Mouse (Mus musculus) cerebellum, adult 11 months (tissue): Measurements from ENCODE around the gene Racgap1.

Experiments
- DNase-seq: peaks from one replicate; pipeline ENCODE4 v3.0.0; 2022

Gene Racgap1

GRCm38 (mm10) chr15:99614753-99615152 lies 36.7 kb downstream of the Racgap1 start:
- no peak for DNase-seq

GRCm38 (mm10) chr15:99614273-99614672 lies 37.2 kb downstream of the Racgap1 start:
- DNase-seq: peak; percentile 14

DNA sequence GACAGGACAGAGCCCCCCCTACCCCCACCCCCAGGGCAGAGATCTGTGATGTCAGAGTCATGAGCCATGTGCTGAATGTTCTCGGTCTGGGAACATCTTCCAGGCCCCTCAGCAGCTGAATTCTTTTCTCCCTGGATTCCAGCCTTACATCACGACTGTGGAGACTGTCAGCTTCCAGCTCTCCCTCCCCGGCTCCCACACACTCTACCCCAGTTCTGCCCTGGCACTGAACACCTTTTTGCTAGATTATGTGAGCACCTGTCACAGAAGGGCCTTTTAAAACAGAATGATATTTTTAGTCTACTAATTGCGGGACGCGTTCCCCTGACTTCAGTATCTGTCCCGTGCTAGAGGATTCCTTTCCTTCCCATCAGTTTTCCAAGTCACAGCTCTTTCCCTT lies 39.9 kb downstream of the Racgap1 start:
- peak; percentile 16 for DNase-seq

DNA sequence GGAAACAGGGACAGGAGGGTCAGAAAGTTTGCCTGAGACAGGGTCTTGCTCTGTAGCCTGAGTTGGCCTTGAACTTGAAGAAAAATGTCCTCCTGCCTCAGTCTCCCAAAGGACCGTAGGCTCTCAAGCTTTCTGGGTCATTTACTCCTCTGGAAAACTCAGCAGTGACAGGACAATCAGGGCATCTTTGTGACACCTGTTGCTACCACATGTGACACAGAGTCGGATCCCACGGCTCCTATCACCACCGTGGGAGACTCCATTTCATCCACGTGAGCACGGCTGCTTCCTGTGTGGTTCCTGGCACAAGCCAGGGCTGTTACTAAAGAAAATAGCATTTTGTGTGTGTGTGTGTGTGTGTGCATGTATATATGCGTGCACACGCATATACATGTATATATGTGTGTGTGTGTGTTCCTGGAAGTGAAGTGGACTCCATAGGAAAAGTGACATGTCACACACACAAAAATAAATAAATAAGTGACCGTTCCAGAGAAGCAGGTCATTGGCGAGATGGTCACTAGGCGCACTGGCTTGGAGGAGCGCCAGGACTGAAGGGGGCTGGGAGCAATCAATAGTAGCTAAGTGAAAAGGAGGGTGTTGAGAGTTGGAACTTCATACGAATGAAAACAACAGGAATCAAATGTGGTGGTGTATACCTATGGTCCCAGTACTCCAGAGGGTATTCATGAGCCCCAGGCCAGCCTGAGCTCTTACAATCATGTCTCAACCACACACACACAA lies 42.9 kb downstream of the Racgap1 start:
- no peak for DNase-seq

- DNase-seq: peak; percentile 31
These were observed 43.9 kb downstream of the Racgap1 start for GRCm38 (mm10) chr15:99607388-99608113.

DNA sequence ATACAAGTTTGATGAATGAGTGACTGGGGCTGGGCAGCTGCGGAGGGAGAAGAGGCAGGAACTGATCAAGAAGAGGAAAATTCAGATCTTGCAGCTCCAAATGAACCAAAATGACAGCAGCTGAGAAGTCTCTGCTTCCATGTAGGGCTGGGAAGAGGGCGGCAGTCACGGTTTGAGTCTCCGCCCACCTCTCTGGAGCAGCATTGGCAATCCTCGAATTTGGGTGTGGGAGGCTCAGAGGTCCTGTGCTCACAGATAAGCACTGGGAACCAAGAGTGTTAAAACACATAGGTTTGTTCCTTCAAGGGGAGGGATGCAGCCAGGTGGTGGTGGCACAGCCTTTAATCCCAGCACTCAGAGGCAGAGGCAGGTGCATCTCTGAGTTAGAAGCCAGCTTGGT lies 44.9 kb downstream of the Racgap1 start:
- DNase-seq: peak; percentile 18

- DNase-seq: no peak
These were observed 45.9 kb downstream of the Racgap1 start for GRCm38 (mm10) chr15:99605595-99605994.

GRCm38 (mm10) chr15:99603216-99603615 lies 48.2 kb downstream of the Racgap1 start:
- DNase-seq: no peak

DNA sequence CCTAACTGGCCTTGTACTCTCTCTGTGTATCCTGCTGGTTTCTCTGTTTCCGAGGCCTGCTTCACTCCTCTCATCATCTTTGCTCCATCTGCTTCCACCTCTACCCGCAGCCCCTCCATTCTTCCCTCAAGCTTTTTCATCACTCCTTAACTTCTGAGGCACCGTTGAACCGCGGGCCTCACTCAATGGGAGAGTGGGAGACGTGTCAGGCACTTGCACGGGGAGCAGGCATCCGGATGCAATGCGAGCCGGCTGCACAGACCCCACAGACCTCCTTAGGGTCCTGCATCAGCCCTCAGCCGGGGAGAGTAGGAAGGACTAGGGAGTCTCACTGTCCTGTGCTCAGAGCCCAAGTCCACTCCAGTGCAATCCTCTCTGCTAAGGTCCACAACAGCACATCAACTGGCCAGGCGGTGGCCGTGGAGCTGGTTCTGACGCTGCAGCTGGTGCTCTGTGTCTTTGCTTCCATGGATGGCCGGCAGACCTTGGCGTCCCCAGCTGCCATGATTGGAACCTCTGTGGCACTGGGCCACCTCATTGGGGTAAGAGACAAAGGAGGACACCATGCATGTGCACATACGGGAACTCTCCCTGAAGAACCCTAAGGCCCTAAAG lies 49.1 kb downstream of the Racgap1 start:
- peak; percentile 54 for DNase-seq

GRCm38 (mm10) chr15:99601823-99602120 lies 49.7 kb downstream of the Racgap1 start:
- peak; percentile 90 for DNase-seq

DNA sequence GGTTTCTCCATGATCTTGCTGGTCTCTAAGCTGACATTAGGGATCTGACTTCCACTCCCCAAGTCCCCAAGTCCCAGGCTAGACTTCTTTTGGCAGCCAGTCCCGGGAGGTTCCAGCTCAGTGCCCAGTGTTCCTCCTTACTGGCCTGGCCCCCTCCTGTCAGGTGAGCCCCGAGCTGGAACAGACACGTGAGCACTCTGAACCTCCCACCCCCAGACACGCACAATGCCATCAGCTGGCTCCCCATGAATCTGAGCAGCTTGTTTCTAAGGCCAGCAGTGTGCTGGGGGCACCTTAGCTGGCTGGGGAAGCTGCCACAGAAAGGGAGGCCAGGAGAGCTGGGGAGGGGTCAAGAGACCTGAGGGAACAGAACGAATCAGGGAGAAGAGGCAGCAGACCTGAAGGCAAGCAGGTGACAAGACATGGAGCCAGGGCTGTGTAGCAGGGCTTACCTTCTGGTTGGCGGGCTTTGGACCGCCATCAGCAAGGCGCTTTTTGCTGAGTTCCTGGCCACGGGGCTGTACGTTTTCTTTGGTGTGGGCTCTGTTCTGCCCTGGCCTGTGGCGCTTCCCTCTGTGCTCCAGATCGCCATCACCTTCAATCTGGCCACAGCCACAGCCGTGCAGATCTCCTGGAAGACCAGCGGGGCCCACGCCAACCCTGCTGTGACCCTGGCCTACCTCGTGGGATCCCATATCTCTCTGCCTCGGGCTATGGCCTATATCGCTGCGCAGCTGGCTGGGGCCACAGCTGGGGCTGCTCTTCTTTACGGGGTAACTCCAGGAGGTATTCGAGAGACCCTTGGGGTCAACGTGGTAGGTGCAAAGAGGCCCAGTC lies 50.3 kb downstream of the Racgap1 start, which contains the start of gene Aqp6:
TSS of gene Aqp6 (plus strand) at position 415 of the 837 bp plus-strand sequence.
- DNase-seq: peak; percentile 83

GRCm38 (mm10) chr15:99599245-99600070 lies 52.0 kb downstream of the Racgap1 start:
- DNase-seq: peak; percentile 63

GRCm38 (mm10) chr15:99597596-99597995 lies 53.9 kb downstream of the Racgap1 start:
- DNase-seq: no peak

DNA sequence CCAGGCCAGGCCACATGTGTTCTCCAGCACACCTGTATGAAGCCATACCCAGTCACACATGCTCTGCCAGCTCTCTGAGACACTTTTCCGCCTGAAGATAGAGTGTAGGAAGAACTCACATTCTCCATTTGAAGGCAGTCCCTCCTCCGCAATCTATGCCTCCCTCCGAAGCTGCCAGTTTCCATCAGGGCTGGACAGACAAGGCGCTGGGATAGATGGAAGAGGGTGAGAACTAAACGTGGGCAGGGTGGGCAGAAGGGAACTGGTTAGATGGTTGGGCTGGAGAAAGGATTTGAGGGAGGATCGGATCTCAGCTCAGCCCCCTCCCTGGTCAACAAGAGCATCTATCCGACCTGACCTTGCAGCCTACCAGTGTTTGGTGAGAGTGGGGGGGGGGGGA lies 54.6 kb downstream of the Racgap1 start:
- DNase-seq: no peak

- peak; percentile 94 for DNase-seq
These were observed 55.3 kb downstream of the Racgap1 start for GRCm38 (mm10) chr15:99596056-99596687.

DNA sequence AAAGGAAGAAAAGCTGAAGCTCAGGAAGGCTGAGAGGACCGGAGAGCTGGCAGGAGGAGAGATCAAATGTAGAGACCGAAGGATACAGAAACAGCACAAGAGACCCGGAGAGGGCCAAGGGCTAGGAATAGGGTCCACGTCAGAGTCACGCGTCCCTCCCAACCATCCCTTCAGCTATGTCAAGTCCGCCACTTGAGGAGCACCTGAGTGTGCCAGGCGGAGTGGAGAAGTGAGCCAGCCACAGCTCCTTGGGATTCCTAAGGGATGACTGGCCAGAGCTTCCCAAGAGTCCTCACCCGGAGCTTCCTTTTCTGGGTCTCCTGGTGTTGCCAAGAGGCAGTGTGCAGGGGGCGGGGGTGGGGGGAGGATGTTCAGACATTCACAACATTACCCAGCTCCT lies 56.5 kb downstream of the Racgap1 start:
- DNase-seq: no peak

DNA sequence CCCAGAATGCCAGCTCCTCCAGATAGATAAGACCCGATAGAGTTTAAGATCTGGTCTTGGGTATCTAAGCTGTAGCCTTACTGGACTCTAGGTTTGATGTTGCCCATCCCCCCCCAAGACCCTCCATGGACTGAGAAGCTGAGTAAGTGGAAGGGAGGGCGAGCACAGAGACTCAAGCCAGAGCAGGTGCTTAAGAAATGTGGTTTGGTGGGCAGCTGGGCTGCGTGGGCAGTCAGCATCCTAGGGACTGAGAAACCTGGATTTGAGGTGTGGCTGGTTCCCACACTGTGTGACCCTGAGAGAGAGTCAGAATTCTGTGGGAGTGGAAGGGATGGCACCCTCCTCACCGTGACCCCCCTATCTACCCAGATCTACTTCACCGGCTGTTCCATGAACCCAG lies 58.6 kb downstream of the Racgap1 start:
- no peak for DNase-seq

- DNase-seq: no peak
These were observed 59.3 kb downstream of the Racgap1 start for GRCm38 (mm10) chr15:99592177-99592576.

- DNase-seq: no peak
These were observed 60.9 kb downstream of the Racgap1 start, which contains the start of gene Aqp5 for GRCm38 (mm10) chr15:99590429-99591084. Aqp5 (plus strand) TSS chr15:99590782.

DNA sequence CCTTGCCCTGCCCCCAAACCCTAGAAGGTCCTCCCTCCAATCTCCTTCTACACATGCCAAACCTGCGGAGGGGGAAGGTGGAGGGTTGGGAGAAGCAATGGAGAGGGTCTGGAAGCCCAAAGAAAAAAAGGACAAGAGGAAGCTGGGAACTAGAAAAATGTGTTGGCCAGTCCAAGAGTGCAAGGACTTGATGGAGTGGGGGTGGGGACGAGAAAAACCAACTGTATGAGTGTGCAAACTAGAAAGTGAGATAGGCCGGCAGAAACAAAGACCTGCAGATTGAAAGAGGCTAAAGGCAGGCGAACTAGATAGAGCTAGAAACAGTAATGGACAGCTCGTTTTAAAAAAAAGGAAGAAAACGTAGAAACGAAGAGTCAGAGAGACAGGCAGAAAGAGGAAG lies 61.8 kb downstream of the Racgap1 start:
- DNase-seq: no peak

GRCm38 (mm10) chr15:99589237-99589636 lies 62.2 kb downstream of the Racgap1 start:
- no peak for DNase-seq
